Mouse (Mus musculus) midbrain, embryonic 15.5 days (tissue): ENCODE measurements around the gene Dmac2. TPM values are rescaled to one million over a fixed set of nuclear protein-coding genes. Genes with fewer than 3 reads are reported as not detected.

Experiments used
- ATAC-seq: fragments of 200-750 bp; cut with Nextera tagmentation; replicated peaks from 2 replicates; pipeline ENCODE4 v1.8.0; 2017; ENCODE audit warnings: moderate TSS enrichment
- H3K27ac ChIP-seq: fragments of 300-500 bp; sonication (generic); 2 replicates; pipeline ENCODE4 v1.5.1; 2015; ENCODE audit warnings: mild to moderate bottlenecking, inconsistent platforms
- H3K27me3 ChIP-seq: fragments of 300-500 bp; sonication (generic); replicated peaks from 2 replicates; pipeline ENCODE4 v1.6.1; 2015; ENCODE audit warnings: inconsistent platforms
- H3K36me3 ChIP-seq: fragments of 300-500 bp; sonication (generic); replicated peaks from 2 replicates; pipeline ENCODE4 v1.6.1; 2015; ENCODE audit warnings: inconsistent platforms
- H3K4me1 ChIP-seq: fragments of 300-500 bp; sonication (generic); 2 replicates; pipeline ENCODE4 v1.6.1; 2015; ENCODE audit warnings: inconsistent platforms
- H3K4me2 ChIP-seq: fragments of 300-500 bp; sonication (generic); 2 replicates; pipeline ENCODE4 v1.6.1; 2015; ENCODE audit warnings: inconsistent platforms, mild to moderate bottlenecking, moderate library complexity
- H3K4me3 ChIP-seq: fragments of 300-500 bp; sonication (generic); 2 replicates; pipeline ENCODE4 v1.5.1; 2015; ENCODE audit warnings: mild to moderate bottlenecking, inconsistent platforms
- H3K9ac ChIP-seq: fragments of 300-500 bp; sonication (generic); 2 replicates; pipeline ENCODE4 v1.6.1; 2015; ENCODE audit warnings: mild to moderate bottlenecking, inconsistent platforms
- H3K9me3 ChIP-seq: fragments of 300-500 bp; sonication (generic); 2 replicates; pipeline ENCODE4 v1.6.1; 2016; ENCODE audit warnings: inconsistent platforms
- WGBS: fragments of 180-500 bp; shearing (Covaris S2); methylation state at CpG from one replicate; pipeline ENCODE4 v1.1.7; 2015; ENCODE audit warnings: mixed read lengths; 5-methylcytosine and 5-hydroxymethylcytosine counted together
- polyA plus RNA-seq: library from polyadenylated mRNA; unstranded; fragments of >200 nt; fragmentation: Nextera tagmentation; extraction: Ambion mirVana; gene quantifications from 2 replicates; pipeline ENCODE4 v1.2.1, GENCODE M21; 2015

The Dmac2 gene
- polyA plus RNA-seq, 1 experiment from 2014 or later = 44.2 TPM

DNA sequence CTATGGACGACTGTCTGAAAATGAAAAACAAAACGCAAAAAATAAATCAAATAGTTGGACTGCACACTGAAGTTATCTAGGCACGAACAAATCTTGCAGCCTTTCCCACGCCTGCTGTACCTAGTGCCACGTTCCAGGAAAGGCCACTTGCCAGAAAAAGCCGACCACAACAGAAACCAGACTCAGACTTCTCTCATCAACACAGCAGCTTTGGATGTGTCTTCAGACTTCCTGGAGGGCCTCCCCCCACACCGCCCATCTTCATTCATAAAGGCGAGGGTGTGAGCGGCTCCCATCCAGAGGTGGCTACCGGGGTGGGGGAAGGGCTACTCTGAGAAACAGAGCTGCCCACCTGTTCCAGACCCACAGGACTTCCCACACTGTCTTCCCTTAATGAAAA, 24.9 kb downstream of the Dmac2 start:
- H3K9ac ChIP-seq = no peak overlapping the region
- no peak overlapping the region for H3K27ac ChIP-seq
- no peaks in the 10 kb centered on the region for H3K27me3 ChIP-seq
- H3K4me3 ChIP-seq = no peak overlapping the region
- H3K4me1 ChIP-seq = no peaks in the 10 kb centered on the region
- H3K36me3 ChIP-seq = no peaks in the 10 kb centered on the region; the same call in 1 of the 2 replicates
- ATAC-seq = no peak
- H3K4me2 ChIP-seq = no peak overlapping the region
- 83% methylated on average over 10 of the region's 10 CpGs for WGBS
- H3K9me3 ChIP-seq = no peaks in the 10 kb centered on the region

DNA sequence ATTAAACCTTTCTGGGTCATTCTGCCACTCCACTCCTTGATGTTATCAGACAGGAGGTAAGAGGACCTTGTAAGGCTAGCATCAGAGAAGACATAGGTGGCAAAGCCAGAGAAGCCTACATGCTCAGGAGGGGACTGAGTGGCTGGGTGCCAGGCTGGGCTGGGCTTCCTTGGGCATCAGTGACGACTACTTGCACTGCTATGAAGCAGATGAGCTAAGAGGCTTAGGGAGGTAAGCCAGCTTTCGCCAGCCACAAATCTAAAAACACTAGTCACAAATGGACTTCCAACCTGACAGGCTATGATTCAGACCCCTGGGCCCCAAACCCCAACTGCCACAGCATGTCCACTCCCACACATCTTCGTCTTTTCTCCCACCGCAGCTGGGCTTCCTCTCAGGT, 25.4 kb downstream of the Dmac2 start:
- H3K27me3 ChIP-seq = no peaks in the 10 kb centered on the region
- no peak overlapping the region for H3K27ac ChIP-seq
- no peaks in the 10 kb centered on the region; the same call in 1 of the 2 replicates for H3K36me3 ChIP-seq
- H3K9ac ChIP-seq = no peak overlapping the region
- ATAC-seq = no peak
- H3K4me2 ChIP-seq = no peak overlapping the region
- H3K4me1 ChIP-seq = no peaks in the 10 kb centered on the region
- no peak overlapping the region for H3K4me3 ChIP-seq
- no peaks in the 10 kb centered on the region for H3K9me3 ChIP-seq
- WGBS = 84% methylated on average over 4 of the region's 4 CpGs

DNA sequence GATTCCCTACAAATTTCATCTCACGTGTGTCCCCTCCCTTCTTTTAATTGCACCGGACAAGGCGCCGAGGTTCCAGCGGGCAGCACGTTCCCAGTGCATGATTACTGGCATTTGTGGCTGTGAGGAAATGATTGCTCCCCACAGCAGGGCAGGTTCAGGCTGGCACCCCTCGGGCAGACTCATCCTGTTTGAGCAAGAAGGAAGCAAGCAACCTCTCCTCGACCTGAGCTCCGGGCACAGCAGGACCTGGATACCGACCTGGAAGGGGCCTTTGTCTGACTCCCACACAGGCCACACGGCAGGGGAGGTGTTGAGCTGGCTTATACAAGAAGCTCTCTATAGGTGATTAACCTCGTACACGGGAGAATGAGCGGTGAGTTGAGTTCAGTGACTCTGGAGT, 25.9 kb downstream of the Dmac2 start:
- Histone ChIP-seq H3K4me3 (no peak overlapping the region), H3K4me1 (no peaks in the 10 kb centered on the region), H3K27ac (no peak overlapping the region), H3K4me2 (no peak overlapping the region), H3K9ac (no peak overlapping the region), H3K9me3 (no peaks in the 10 kb centered on the region), H3K27me3 (no peaks in the 10 kb centered on the region), H3K36me3 (no peaks in the 10 kb centered on the region; the same call in 1 of the 2 replicates)
- no peak for ATAC-seq
- WGBS = 48% methylated on average over 14 of the region's 14 CpGs

DNA sequence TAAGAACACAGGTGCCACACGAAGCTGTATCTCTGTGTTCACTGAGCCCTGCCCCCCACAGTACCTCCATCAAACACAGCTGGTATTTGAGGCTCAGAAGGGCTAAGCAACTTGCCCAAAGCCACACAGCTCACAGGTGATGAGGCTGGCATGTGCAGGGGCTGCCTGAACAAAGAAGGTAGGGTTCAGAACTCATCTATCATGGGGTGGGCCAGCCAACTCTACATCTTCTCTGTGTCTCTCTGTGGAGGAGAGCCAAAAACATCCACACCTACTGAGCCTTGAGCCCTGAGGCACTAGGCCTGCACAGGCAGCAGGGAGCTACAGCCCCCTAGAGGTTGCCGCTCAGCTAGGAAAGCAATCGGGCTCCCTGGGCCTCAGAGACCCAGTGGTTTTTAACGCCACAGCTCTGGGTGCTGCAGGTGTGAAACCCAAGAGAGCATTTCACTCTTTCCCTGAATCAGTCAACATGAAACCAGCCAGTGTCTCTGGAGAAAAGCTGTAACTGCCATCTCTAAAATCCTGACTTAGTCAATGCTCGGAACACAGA, 28.4 kb downstream of the Dmac2 start:
- Histone ChIP-seq H3K36me3 (no peaks in the 10 kb centered on the region), H3K9me3 (no peaks in the 10 kb centered on the region)
- WGBS = 67% methylated on average over 5 of the region's 5 CpGs

DNA sequence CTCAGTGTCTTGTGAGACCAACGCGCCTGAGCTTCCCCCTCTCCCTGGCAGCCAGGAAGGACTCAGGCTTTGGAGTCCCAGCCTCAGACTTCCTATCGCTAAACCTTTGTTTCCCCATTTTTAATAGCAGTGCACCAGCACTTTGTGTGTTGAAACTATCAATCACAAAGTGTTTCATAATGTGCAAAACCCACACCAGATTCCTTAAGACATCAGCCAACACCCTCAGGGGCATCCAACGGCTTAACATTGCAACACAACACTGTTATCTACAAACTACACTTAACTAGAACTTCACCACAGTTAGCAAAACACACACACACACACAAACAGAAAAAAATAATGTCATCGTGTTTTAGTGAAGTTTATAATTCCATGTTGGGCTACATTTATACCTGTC, 30.6 kb downstream of the Dmac2 start:
- no peak overlapping the region for H3K4me2 ChIP-seq
- no peak for ATAC-seq
- no peaks in the 10 kb centered on the region for H3K9me3 ChIP-seq
- no peaks in the 10 kb centered on the region for H3K36me3 ChIP-seq
- no peak overlapping the region for H3K4me3 ChIP-seq
- no peaks in the 10 kb centered on the region for H3K27me3 ChIP-seq
- H3K4me1 ChIP-seq = no peaks in the 10 kb centered on the region
- WGBS = 82% methylated on average over 5 of the region's 5 CpGs
- no peak overlapping the region for H3K9ac ChIP-seq
- H3K27ac ChIP-seq = no peak overlapping the region

More for the DNA sequence above, 28.4 kb downstream of the Dmac2 start:
- no peak for ATAC-seq
- no peak overlapping the region for H3K4me2 ChIP-seq
- no peak overlapping the region for H3K27ac ChIP-seq
- no peak overlapping the region for H3K4me3 ChIP-seq
- H3K4me1 ChIP-seq = no peaks in the 10 kb centered on the region
- no peak overlapping the region for H3K9ac ChIP-seq
- H3K27me3 ChIP-seq = no peaks in the 10 kb centered on the region

DNA sequence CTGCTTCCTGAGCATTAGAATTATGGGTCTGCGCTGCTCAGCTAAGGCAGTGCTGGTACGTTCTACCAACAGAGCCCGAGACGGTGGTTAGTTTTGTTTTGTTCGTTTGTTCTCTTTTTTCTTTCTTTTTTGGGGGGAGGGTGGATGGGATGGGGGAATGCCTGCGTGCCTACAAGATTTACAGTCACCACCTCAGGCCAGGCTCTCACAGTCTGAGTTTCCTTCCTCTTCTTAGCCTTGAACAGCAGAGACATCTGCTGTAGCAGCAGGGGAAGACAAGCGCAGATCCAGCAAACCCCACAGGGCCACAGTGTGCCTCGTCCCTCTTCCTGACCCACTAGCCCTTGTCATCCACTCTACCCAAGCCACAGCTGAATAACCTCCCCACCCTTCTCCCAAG, 32.1 kb downstream of the Dmac2 start:
- Histone ChIP-seq H3K4me3 (no peak overlapping the region), H3K36me3 (no peaks in the 10 kb centered on the region)
- WGBS = 89% methylated on average over 8 of the region's 8 CpGs

DNA sequence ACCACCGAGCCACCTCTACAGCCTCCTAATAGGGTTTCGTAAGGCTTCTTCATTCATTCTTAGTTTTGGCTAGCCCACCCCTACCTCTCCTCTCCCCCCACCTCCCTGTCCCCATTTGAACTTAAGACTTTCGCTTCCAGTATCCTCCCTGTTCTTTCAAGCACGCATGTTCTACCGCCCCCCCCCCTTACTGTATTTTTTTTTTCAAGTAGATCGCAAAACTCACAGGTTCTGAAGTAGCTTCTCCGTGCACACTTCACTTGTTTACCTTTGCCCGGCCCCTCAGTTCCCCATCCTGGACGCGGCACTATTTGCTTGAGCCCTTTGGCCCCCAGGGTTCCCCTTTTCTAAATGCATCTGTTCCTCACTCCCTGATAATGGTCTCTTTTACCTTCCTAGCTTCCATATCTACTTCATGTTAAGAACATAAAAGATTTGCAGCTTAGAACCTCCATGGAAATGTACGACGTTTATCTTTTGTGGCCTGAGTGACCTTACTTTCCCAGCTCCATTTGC, 33.1 kb downstream of the Dmac2 start:
- Histone ChIP-seq H3K27me3 (no peaks in the 10 kb centered on the region), H3K9me3 (no peaks in the 10 kb centered on the region), H3K4me3 (no peak overlapping the region), H3K36me3 (no peaks in the 10 kb centered on the region), H3K4me1 (peaks cover 16% of the 10 kb centered on the region), H3K9ac (no peak overlapping the region), H3K27ac (no peak overlapping the region), H3K4me2 (no peak overlapping the region)
- 93% methylated on average over 12 of the region's 12 CpGs for WGBS
- no peak for ATAC-seq

More for the DNA sequence above, 32.1 kb downstream of the Dmac2 start:
- H3K27me3 ChIP-seq = no peaks in the 10 kb centered on the region
- H3K9ac ChIP-seq = no peak overlapping the region
- no peak for ATAC-seq
- no peak overlapping the region for H3K27ac ChIP-seq
- H3K4me2 ChIP-seq = no peak overlapping the region
- no peaks in the 10 kb centered on the region for H3K9me3 ChIP-seq
- peaks cover 6% of the 10 kb centered on the region for H3K4me1 ChIP-seq

DNA sequence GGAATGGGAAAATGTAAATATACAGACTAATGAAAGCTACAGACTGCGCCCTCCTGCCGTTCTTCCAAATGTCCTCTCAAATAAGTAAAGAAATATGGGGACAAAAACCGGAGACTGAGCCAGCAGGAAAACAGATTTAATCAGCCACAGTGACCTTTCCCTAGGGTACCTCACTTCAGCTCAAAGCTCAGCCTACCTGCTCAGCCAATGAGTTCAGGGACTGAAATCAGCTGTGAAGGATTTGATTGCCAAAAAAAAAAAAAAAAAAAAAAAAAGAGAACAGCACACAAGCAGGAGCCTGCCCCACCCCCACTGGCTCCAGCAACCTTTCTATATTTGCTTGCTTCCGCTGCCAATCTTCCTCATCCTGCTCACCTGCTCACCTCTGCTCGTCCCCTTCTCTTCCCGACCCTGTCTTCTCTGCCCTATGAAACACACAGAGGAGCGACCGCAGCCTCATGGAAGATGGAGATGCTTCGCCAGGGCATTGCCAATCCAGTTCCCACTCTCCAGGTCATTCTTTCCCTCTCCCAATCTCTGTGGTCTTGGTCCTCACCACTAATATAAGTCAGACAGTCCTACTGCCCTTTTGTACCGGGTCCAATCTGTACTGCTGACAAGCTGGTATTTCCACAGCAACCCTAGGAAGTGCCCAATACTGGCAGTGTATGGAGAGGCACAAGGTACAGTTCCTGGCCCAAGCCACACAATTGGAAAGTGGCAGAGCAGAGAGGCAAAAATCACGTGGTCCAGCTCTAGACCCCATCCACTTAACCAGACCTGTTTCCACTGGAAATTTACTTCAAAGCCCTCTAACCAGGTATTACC, 36.6 kb downstream of the Dmac2 start:
- Histone ChIP-seq H3K36me3 (no peaks in the 10 kb centered on the region), H3K27ac (no peak overlapping the region), H3K4me1 (peaks cover 32% of the 10 kb centered on the region), H3K9ac (no peak overlapping the region), H3K27me3 (no peaks in the 10 kb centered on the region), H3K9me3 (no peaks in the 10 kb centered on the region), H3K4me2 (no peak overlapping the region), H3K4me3 (no peak overlapping the region)
- 77% methylated on average over 11 of the region's 11 CpGs for WGBS
- no peak for ATAC-seq

DNA sequence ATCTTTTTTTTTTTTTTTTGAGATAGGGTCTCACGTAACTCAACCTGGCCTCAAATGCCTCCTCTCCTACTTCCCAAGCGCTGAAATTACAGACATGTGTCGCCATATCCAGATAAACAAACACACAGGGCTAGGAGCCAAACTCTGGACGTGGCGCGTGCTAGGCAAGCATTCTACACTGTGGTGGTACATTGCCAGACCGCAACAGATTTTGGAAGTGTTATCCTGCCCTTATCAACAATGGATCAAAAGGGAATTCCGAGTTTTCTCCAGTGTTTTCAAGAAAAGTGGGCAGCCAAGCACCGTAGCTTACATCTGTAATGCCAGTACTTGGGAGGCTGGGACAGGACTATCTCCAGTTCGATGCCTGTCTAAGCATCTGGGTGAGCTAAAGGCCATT, 38.6 kb downstream of the Dmac2 start:
- Histone ChIP-seq H3K4me3 (peak overlapping the region; percentile 80), H3K27ac (no peak overlapping the region), H3K4me2 (peak overlapping the region; percentile 87), H3K9ac (peak overlapping the region; percentile 65), H3K27me3 (no peaks in the 10 kb centered on the region), H3K36me3 (no peaks in the 10 kb centered on the region), H3K9me3 (no peaks in the 10 kb centered on the region), H3K4me1 (peaks cover 32% of the 10 kb centered on the region)
- ATAC-seq = no peak
- 43% methylated on average over 10 of the region's 10 CpGs for WGBS

DNA sequence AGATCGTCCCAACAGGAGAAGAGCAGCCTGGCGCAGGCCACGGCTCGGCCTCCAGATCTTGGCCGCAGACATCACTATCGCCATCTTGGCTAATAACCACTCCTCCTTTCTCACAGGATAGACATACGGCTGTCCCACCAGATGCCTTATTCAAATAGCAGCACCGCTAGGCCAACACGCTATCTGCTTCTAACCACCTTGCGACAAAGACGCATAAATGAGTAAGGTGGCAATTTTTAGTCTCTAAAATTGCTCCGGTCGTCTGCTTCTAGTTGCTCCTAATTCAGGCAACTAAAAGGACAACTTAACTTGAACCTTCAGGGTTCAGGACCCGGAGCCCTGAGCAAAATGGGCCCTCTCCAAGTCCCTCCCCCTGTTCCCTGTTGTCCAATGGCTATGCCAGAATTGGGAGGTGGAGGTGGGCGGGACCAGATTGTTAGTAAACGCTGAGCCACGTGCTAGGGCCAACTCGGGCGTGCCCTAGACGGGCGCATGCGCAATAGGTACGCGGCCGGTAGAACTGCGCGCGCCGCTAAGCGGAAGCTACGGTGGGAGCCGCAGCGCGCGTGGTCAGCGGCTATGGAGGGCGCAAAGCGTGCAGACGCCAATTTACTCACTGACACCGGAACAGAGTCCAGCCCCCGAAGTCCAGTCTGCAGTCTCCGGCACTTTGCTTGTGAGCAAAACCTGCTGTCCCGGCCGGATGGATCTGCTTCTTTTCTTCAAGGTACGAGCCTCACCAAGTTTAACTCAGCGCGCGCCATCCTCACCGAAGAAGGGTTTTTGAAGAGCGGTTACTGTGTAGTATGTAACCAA, 39.7 kb downstream of the Dmac2 start, which contains the start of the genes Bckdha and Exosc5:
Gene Bckdha (minus strand): TSS at position 325 of the 816 bp plus-strand sequence.
Gene Exosc5 (plus strand): TSS at position 508 of the 816 bp plus-strand sequence.
- H3K4me2 ChIP-seq = peak within 1 kb of the TSS; percentile 87
- H3K9me3 ChIP-seq = no peaks in the 10 kb centered on the region
- peak within 1 kb of the TSS; percentile 80 for H3K4me3 ChIP-seq
- H3K27ac ChIP-seq = peak within 1 kb of the TSS; percentile 82
- no peaks in the 10 kb centered on the region for H3K27me3 ChIP-seq
- peak; percentile 98 for ATAC-seq
- H3K9ac ChIP-seq = peak within 1 kb of the TSS; percentile 65
- WGBS = 1% methylated on average over 50 of the region's 50 CpGs
- peaks cover 32% of the 10 kb centered on the region for H3K4me1 ChIP-seq
- peaks cover 3% of the 10 kb centered on the region for H3K36me3 ChIP-seq

DNA sequence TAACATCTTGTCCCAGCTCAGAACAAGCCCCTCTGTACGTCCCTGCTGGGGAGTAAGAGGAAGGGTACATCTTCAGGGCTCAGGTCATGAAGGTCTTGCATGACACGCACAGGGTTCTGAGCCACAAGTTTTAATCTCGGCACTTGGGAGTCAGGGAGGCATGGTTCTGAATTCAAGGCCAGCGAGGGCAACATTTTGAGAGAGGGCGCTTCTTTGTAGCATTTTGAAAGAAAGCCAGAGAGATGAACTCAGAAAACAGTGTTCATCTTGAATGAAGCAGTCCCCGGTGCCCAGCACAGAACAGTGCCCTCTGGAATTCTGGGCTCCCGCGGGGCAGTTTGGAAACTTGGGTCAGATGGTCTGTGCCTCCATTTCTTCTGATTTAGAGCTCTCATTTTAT, 47.2 kb downstream of the Dmac2 start:
- Histone ChIP-seq H3K27me3 (no peaks in the 10 kb centered on the region), H3K4me2 (no peak overlapping the region), H3K4me3 (no peak overlapping the region), H3K36me3 (peaks cover 15% of the 10 kb centered on the region), H3K9me3 (no peaks in the 10 kb centered on the region), H3K4me1 (no peaks in the 10 kb centered on the region), H3K9ac (no peak overlapping the region), H3K27ac (no peak overlapping the region)
- no peak for ATAC-seq
- 94% methylated on average over 8 of the region's 8 CpGs for WGBS

DNA sequence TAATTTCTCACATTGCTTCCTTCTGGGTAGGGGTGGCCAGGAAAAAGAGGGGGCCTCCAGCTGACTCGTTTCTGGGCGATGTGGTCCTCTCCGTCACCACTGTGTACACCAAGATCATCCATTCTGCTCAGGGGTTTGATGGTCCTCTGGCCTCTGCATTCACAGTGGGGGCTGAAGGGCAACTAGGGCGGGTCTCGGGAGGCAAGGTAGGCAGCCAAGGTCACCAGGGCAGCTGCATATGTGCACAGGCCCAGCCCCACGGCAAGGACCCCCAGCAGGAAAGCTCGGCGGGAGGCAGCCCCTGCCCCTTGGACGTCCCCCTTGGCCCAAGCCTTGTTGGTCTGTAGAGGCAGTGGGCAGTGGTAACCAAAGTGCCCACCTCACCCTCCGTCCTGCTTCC, 49.9 kb downstream of the Dmac2 start:
- Histone ChIP-seq H3K36me3 (peaks cover 11% of the 10 kb centered on the region; the same call in 1 of the 2 replicates), H3K4me1 (no peaks in the 10 kb centered on the region), H3K4me2 (no peak overlapping the region), H3K9ac (no peak overlapping the region), H3K4me3 (no peak overlapping the region), H3K27me3 (peaks cover 10% of the 10 kb centered on the region), H3K27ac (no peak overlapping the region), H3K9me3 (no peaks in the 10 kb centered on the region)
- WGBS = 87% methylated on average over 10 of the region's 10 CpGs
- ATAC-seq = no peak
